Mouse (Mus musculus) small intestine, adult 2 months (tissue): Measurements from ENCODE around the gene Fam169a. TPM values are rescaled to one million over a fixed set of nuclear protein-coding genes. Genes with fewer than 3 reads are reported as not detected.

Source experiments
- H3K27ac ChIP-seq: fragments of 200-500 bp; 2 replicates; pipeline ENCODE4 v1.5.1; 2012; ENCODE audit warnings: low read depth, low read length, control low read depth, inconsistent platforms; ENCODE audit not compliant: insufficient read depth
- H3K27me3 ChIP-seq: fragments of 200-500 bp; 2 replicates; pipeline ENCODE4 v1.6.1; 2012; ENCODE audit warnings: mild to moderate bottlenecking, moderate library complexity, low read length, inconsistent platforms; ENCODE audit not compliant: control insufficient read depth, insufficient read depth
- H3K36me3 ChIP-seq: fragments of 200-500 bp; 2 replicates; pipeline ENCODE4 v1.6.1; 2012; ENCODE audit warnings: mild to moderate bottlenecking, low read length, control low read depth, inconsistent platforms; ENCODE audit not compliant: control insufficient read depth, insufficient read depth
- H3K4me1 ChIP-seq: fragments of 200-500 bp; 2 replicates; pipeline ENCODE4 v1.6.1; 2012; ENCODE audit warnings: low read length, inconsistent platforms, mixed read lengths; ENCODE audit not compliant: control insufficient read depth, insufficient read depth, insufficient read length
- H3K4me3 ChIP-seq: fragments of 200-500 bp; 2 replicates; pipeline ENCODE4 v1.5.1; 2012; ENCODE audit warnings: low read depth, mild to moderate bottlenecking, control low read depth, inconsistent platforms, low read length, moderate library complexity
- CTCF ChIP-seq: fragments of 200-500 bp; IDR thresholded peaks from 2 replicates; pipeline ENCODE4 v1.5.1; 2012; ENCODE audit warnings: low read depth, mild to moderate bottlenecking, control low read depth, inconsistent platforms, low read length, moderate library complexity, mixed read lengths; ENCODE audit not compliant: insufficient replicate concordance, insufficient read length; ENCODE audit errors: extremely low read depth
- POLR2A ChIP-seq: fragments of 200-500 bp; IDR thresholded peaks from 2 replicates; pipeline ENCODE4 v1.6.1; 2012; ENCODE audit warnings: low read depth, mild to moderate bottlenecking, control low read depth, inconsistent platforms, low read length, moderate library complexity
- WGBS: fragments of 180-500 bp; shearing (Covaris S2); methylation state at CpG from one replicate; pipeline ENCODE4 v1.1.7; 2018; 5-methylcytosine and 5-hydroxymethylcytosine counted together
- polyA plus RNA-seq: library from polyadenylated mRNA; depleted of rRNA; stranded (reverse); fragments of >200 nt; gene quantifications from 2 replicates; pipeline ENCODE4 v1.2.3, GENCODE M21; 2012; rRNA removed

Gene Fam169a
- not detected in 2 replicates for polyA plus RNA-seq

DNA sequence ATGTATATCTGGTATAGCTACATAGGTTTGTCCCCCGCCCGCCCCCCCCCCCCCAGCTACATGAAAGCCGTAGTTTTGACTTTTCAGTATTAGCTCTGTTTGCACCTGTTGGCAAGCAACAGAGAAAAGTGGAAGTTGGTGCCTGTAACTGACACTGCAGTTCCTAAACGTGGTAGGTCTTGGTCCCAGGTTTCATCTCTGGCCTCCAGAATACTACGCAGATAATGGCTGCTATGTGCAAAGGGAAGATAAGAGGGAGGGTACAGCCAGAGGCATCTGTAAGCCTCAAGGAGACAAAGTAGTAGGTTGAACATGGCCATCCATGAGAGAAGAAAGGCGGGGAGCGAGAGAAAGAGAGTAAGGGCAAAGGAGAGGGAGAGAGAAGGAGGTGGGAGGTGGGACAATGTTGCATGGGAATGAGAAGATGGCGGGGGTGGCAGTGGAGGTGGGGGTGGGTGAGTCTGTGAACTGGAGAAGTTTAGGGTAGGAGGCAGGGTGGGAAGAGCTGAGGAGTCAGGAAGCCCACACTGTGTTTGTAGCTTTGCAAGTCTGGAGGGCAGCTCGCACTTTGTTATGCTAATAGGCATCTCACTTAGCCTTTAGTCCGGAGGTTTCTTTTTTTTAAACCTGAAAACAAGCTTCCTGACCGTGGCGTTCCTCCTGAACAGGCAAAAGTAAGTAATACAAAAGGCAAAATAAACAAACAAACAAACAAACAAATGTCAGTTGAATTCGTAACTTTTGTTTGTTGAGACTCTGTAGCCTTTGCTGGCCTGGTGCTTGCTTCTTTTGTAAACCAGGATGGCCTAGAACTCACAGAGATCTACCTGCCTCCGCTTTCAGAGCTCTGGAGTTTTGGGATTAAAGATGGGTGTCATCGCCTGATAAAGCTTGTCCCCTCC, at the start of gene Fam169a:
TSS of gene Fam169a (plus strand) at position 638 of the 902 bp plus-strand sequence.
- H3K27ac ChIP-seq = no peak within 1 kb of the TSS
- H3K36me3 ChIP-seq = no peaks in the 10 kb centered on the region
- peaks cover 26% of the 10 kb centered on the region for H3K27me3 ChIP-seq
- TF ChIP-seq POLR2A = no peak
- TF ChIP-seq CTCF = no peak
- H3K4me1 ChIP-seq = peaks cover 6% of the 10 kb centered on the region; the same call in 1 of the 2 replicates
- no peak within 1 kb of the TSS for H3K4me3 ChIP-seq
- 81% methylated on average over 15 of the region's 15 CpGs for WGBS

DNA sequence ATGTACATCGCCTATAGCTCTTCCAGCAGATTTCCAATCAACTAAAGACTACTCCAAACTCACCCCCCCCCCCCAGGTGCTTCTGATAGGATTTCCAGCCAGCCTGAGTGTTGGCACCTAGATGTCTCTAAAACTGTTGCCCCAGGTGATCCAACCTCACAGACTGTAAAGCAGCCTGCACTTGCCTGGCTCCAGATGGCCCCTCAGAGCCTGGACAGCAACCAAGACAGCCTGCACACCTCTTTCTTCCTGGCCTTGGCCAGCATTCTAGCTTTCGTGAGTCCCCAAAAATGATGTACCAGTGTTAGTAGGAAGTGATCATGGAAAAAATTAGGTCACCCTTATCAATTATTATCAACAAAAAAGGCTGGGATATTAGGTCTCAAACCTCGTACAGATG, 49.4 kb upstream of the Fam169a start:
- H3K27me3 ChIP-seq = no peaks in the 10 kb centered on the region
- no peaks in the 10 kb centered on the region for H3K4me1 ChIP-seq
- H3K27ac ChIP-seq = no peak overlapping the region
- TF ChIP-seq CTCF = no peak
- no peak for TF ChIP-seq POLR2A
- no peaks in the 10 kb centered on the region for H3K36me3 ChIP-seq
- no peak overlapping the region for H3K4me3 ChIP-seq
- WGBS = 71% methylated on average over 3 of the region's 3 CpGs

DNA sequence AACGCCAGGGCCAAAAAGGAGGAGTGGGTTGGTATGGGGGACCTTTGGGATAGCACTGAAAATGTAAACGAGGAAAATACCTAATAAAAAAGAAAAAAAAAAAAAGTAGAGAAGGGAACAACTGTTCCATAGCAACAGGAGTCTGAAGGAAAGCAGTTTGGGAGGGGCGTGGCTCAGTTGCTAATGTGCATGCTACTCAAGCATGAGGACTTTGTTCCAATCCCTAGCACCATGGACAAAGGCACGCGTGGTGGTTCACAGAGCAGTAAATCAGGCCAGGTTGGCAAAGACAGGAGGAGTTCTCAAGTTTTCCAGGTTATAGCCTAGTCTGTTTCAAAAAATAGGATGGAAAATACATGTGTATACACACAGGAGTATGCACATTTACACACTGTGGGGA, 47.0 kb upstream of the Fam169a start:
- H3K27ac ChIP-seq = no peak overlapping the region
- TF ChIP-seq POLR2A (no peak), CTCF (no peak)
- whole genome bisulfite sequencing = 47% methylated on average over 5 of the region's 5 CpGs
- no peak overlapping the region for H3K4me3 ChIP-seq
- no peaks in the 10 kb centered on the region for H3K36me3 ChIP-seq
- no peaks in the 10 kb centered on the region for H3K27me3 ChIP-seq
- no peaks in the 10 kb centered on the region for H3K4me1 ChIP-seq

DNA sequence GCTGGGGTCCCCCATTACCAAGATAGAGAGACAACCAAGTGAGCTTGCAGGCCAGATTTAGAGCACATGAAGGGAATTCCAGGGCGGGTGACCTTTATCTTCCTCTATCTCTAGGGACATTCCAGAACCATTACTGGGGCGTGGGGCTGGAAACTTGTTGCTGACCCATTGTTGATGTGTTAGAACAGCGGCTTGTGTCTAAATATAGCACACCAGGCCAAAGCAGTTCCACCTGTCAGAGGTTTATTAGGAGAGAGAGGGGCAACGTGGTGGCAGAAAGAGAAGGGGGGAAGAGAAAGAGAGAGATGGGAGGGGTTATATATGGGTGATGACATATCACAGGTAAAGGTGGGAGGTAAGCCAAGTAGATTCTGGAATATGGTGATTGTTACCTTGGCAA, 45.2 kb upstream of the Fam169a start:
- Histone ChIP-seq H3K4me3 (no peak overlapping the region), H3K27ac (no peak overlapping the region), H3K4me1 (no peaks in the 10 kb centered on the region), H3K36me3 (no peaks in the 10 kb centered on the region), H3K27me3 (no peaks in the 10 kb centered on the region)
- WGBS = 18% methylated on average over 4 of the region's 4 CpGs
- no peak for TF ChIP-seq CTCF
- TF ChIP-seq POLR2A = no peak

DNA sequence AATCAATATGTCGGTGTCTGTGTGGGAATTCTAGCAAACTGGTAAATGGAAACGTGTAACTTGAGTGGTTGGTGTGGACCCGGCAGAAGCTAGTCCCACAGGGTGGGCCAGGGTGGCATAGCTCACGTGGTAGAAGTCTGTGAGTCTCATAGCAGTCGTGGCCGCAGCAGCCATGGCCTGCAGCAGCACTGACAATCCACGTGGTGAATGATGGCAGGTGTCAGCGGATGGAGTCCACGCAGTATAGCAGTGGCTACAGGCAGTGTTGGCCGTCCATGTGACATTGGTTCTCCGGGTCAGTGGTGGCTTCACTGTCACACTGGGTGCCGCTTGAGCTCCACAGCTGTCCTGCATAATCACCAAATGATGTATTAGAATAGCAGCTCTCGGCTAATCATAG, 37.0 kb upstream of the Fam169a start:
- Histone ChIP-seq H3K4me1 (no peaks in the 10 kb centered on the region), H3K36me3 (no peaks in the 10 kb centered on the region), H3K27me3 (no peaks in the 10 kb centered on the region; the same call in 1 of the 2 replicates), H3K4me3 (no peak overlapping the region), H3K27ac (no peak overlapping the region)
- WGBS = 89% methylated on average over 13 of the region's 13 CpGs
- TF ChIP-seq POLR2A = no peak
- TF ChIP-seq CTCF = no peak

DNA sequence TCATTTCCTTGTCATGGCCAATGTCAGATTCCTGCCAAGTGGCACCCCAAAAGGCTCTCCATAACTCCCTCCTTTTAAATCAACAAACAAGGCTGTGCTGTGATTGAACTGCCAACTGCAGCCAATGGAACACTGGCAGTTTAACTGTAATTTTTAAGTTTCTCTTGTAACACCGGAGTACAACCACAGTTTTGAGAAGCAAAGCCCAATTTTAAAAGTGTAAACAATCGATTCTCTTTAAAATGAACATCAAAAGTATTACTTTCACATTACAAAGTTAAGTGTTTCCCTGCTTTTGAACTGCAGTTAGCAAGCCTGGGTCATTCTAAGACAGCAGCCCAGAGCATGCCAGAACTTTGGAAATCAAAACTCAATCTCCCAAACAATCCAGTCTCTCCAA, 32.8 kb upstream of the Fam169a start, which contains the start of gene 1700029F12Rik:
TSS of gene 1700029F12Rik (minus strand) at position 101 of the 400 bp plus-strand sequence.
- no peaks in the 10 kb centered on the region for H3K4me1 ChIP-seq
- no peaks in the 10 kb centered on the region for H3K27me3 ChIP-seq
- WGBS = 89% methylated on average over 2 of the region's 2 CpGs
- no peak within 1 kb of the TSS for H3K4me3 ChIP-seq
- TF ChIP-seq CTCF (no peak), POLR2A (no peak)
- no peaks in the 10 kb centered on the region for H3K36me3 ChIP-seq
- H3K27ac ChIP-seq = no peak within 1 kb of the TSS

DNA sequence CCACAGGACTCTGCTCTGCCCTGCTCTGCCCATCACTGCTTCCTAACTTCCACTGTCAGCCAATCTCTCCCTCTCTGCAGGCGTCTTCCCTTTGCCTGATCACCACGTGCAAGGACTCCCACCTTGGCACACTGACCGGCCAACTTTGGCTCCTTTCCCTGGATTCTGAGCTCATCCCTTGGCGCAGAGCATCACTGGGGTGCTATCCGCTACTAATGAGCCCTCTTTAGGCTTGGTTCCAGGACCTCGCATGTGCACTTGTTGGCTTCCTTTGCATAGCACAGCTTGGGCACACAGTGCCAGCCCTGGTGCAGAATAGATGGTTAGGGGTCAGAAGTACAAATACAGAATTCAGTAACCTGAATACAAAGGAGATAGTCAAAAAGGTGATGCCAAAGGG, 15.9 kb upstream of the Fam169a start:
- TF ChIP-seq POLR2A (no peak), CTCF (no peak)
- Histone ChIP-seq H3K36me3 (no peaks in the 10 kb centered on the region), H3K4me1 (no peaks in the 10 kb centered on the region), H3K27ac (no peak overlapping the region), H3K4me3 (no peak overlapping the region), H3K27me3 (no peaks in the 10 kb centered on the region)
- 68% methylated on average over 6 of the region's 6 CpGs for WGBS
